ENCODE assay signal across 8 mouse cellular contexts in the genomic region with DNA sequence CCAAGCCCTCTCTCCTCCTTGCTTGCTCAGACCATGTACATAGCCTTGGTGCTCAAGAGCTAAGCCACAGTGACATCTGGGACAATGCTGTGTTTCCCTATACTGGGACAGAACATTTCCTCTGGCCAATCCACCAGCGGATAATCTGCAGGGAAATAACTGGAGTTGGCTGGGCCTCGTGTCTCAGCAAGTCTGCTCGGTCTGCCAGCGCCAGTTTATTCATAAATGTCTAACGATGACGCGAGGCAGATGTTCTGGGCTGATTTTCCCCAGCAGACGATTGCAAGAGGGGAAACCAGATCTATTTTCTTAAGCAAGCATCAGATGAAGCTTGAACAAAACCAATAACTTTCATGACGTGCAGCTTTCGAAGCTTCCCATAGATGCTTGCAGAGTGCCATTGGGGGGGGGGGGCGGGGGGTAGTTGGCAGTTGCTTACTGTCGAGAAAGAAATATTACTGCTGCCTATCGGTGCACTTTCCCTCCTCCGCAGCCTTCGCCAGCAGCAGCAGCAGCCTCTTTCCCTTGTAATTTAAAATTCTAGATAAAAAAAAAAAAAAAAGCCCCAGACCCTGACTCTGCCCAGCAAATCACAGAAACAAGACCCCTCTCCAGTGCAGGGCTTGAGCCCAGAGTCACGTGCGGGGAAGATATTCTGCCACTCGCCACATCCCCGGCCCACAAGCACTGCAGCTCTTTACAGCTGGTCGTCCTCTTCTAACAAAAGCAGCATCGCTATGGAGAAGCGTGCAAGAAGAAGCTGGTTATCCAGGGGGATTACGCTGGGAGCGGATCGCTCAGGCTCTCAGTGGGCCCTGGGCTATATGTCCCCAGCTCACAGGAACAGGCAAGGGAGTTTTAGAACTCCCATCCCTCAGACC. TPM values are rescaled to one million over a fixed set of nuclear protein-coding genes. Genes with fewer than 3 reads are reported as not detected.
DNase-seq lines count a peak whose midpoint lies in the region; ATAC-seq and TF ChIP-seq lines count a peak whose summit lies in the region.

No protein-coding gene starts in this region.

- WGBS in heart, embryonic 12.5 days: 48% methylated on average over 25 of the region's 25 CpGs
- WGBS in limb, embryonic 13.5 days: 22% methylated on average over 25 of the region's 25 CpGs
- 17% methylated on average over 25 of the region's 25 CpGs for WGBS in midbrain, postnatal 0 days
- WGBS in cerebellum, adult 2 months: 75% methylated on average over 25 of the region's 25 CpGs

- TF ChIP-seq POLR2A in cerebellum, adult 2 months (IDR thresholded peaks at IDR 0.05; ENCODE audit: borderline replicate concordance, insufficient read depth, low read length): no peak

- no peak overlapping the region for H3K27ac ChIP-seq in heart, embryonic 12.5 days (ENCODE audit: poor library complexity, severe bottlenecking)
- peak overlapping the region; percentile 39; the same call in 1 of the 2 replicates for H3K27ac ChIP-seq in limb, embryonic 13.5 days
- peak overlapping the region; percentile 64 for H3K27ac ChIP-seq in midbrain, postnatal 0 days (ENCODE audit: low read depth, low read length)
- H3K27ac ChIP-seq in cerebellum, adult 2 months (ENCODE audit: insufficient read depth, low read length): no peak overlapping the region

- no peaks in the 10 kb centered on the region for H3K27me3 ChIP-seq in heart, embryonic 12.5 days (replicated peaks)
- no peaks in the 10 kb centered on the region for H3K27me3 ChIP-seq in limb, embryonic 13.5 days
- H3K27me3 ChIP-seq in midbrain, postnatal 0 days (ENCODE audit: insufficient read depth, low read length): no peaks in the 10 kb centered on the region
- H3K27me3 ChIP-seq in cerebellum, adult 2 months (ENCODE audit: control insufficient read depth, insufficient read depth, low read length): no peaks in the 10 kb centered on the region

- peak; percentile 26 for DNase-seq in embryo, embryonic 10 days (ENCODE audit: low spot score)
- DNase-seq in embryo, embryonic 9.5 days (ENCODE audit: extremely low spot score): no peak
- peak; percentile 39 for DNase-seq in embryo, embryonic 10.5 days (ENCODE audit: low spot score)
- peak; percentile 67 for DNase-seq in midbrain, postnatal 0 days (ENCODE audit: low spot score)
- DNase-seq in cerebellum, adult 9-11 months: no peak
- no peak for DNase-seq in cerebellum, adult 2 months

- H3K36me3 ChIP-seq in heart, embryonic 12.5 days: no peaks in the 10 kb centered on the region
- no peaks in the 10 kb centered on the region for H3K36me3 ChIP-seq in limb, embryonic 13.5 days
- H3K36me3 ChIP-seq in midbrain, postnatal 0 days (ENCODE audit: insufficient read depth, low read length): no peaks in the 10 kb centered on the region

- H3K9me3 ChIP-seq in heart, embryonic 12.5 days (replicated peaks): no peaks in the 10 kb centered on the region
- H3K9me3 ChIP-seq in limb, embryonic 13.5 days: no peaks in the 10 kb centered on the region
- no peaks in the 10 kb centered on the region for H3K9me3 ChIP-seq in midbrain, postnatal 0 days (ENCODE audit: low read length)

- no peak for TF ChIP-seq CTCF in midbrain, postnatal 0 days (IDR thresholded peaks at IDR 0.05)
- no peak for TF ChIP-seq CTCF in cerebellum, adult 2 months (IDR thresholded peaks at IDR 0.05; ENCODE audit: borderline replicate concordance, insufficient read depth, low read depth, low read length)

- H3K4me1 ChIP-seq in heart, embryonic 12.5 days (replicated peaks): peaks cover 64% of the 10 kb centered on the region
- H3K4me1 ChIP-seq in limb, embryonic 13.5 days: peaks cover 24% of the 10 kb centered on the region
- peaks cover 6% of the 10 kb centered on the region; the same call in 1 of the 2 replicates for H3K4me1 ChIP-seq in midbrain, postnatal 0 days (ENCODE audit: insufficient read depth, low read length)
- peaks cover 25% of the 10 kb centered on the region for H3K4me1 ChIP-seq in cerebellum, adult 2 months (ENCODE audit: control insufficient read depth, insufficient read depth, low read length)

- peak overlapping the region; percentile 14 for H3K4me2 ChIP-seq in heart, embryonic 12.5 days
- H3K4me2 ChIP-seq in limb, embryonic 13.5 days (replicated peaks): peak overlapping the region; percentile 38
- peak overlapping the region; percentile 22; the same call in 1 of the 2 replicates for H3K4me2 ChIP-seq in midbrain, postnatal 0 days (ENCODE audit: low read depth, low read length, poor library complexity, severe bottlenecking)

- 0 out of 2 replicates have a peak overlapping the region, but pooled peaks have one; percentile 7 for H3K9ac ChIP-seq in heart, embryonic 12.5 days
- peak overlapping the region; percentile 20 for H3K9ac ChIP-seq in limb, embryonic 13.5 days
- peak overlapping the region; percentile 50; the same call in 1 of the 2 replicates for H3K9ac ChIP-seq in midbrain, postnatal 0 days (replicated peaks; ENCODE audit: low read length, poor library complexity, severe bottlenecking)

- H3K4me3 ChIP-seq in heart, embryonic 12.5 days: no peak overlapping the region
- H3K4me3 ChIP-seq in limb, embryonic 13.5 days: no peak overlapping the region
- H3K4me3 ChIP-seq in midbrain, postnatal 0 days (ENCODE audit: low read depth, low read length): no peak overlapping the region
- no peak overlapping the region for H3K4me3 ChIP-seq in cerebellum, adult 2 months (replicated peaks; ENCODE audit: insufficient read depth, low read depth, low read length)

- no peak for ATAC-seq in heart, embryonic 12.5 days (ENCODE audit: insufficient number of reproducible peaks, low FRiP score)
- no peak for ATAC-seq in limb, embryonic 13.5 days (ENCODE audit: low FRiP score, low read depth)
- peak; percentile 60 for ATAC-seq in midbrain, postnatal 0 days (ENCODE audit: low FRiP score)

RNA-seq across cellular contexts. Expression of gene Gsg1l, which starts 43.6 kb away (rescaled TPM):
- 12.0 and 12.2 TPM in 2 replicates for polyA plus RNA-seq in heart, embryonic 12.5 days (2016; fragmentation: Nextera tagmentation; extraction: Ambion mirVana)
- 1.2 and 1.3 TPM in 2 replicates for polyA plus RNA-seq in limb, embryonic 13.5 days (2015; fragmentation: Nextera tagmentation; extraction: Ambion mirVana)
- 38.3 and 42.7 TPM in 2 replicates for total RNA-seq in midbrain, postnatal 0 days (2014; rRNA removed)
- polyA plus RNA-seq in midbrain, postnatal 0 days (2015; fragmentation: Nextera tagmentation; extraction: Ambion mirVana): 17.8 and 19.3 TPM in 2 replicates
- 17.5 and 18.0 TPM in 2 replicates for polyA plus RNA-seq in cerebellum, adult 2 months (2012; rRNA removed)

Comparison
In these comparisons a context has a peak if more than half of its experiments do, and no peak if none do; other contexts are left out.
1. DNase-seq: peak in embryo, embryonic 10 days (single experiment), embryo, embryonic 10.5 days (single experiment) and midbrain, postnatal 0 days (single experiment); none in embryo, embryonic 9.5 days (single experiment), cerebellum, adult 9-11 months (single experiment) and cerebellum, adult 2 months (0 of 2).
2. H3K27ac ChIP-seq: peak in limb, embryonic 13.5 days (single experiment) and midbrain, postnatal 0 days (single experiment); none in heart, embryonic 12.5 days (single experiment) and cerebellum, adult 2 months (single experiment).
3. Peak in every context shown above with its lines, with median percentiles within 50 percentile points of each other: H3K4me2 ChIP-seq and H3K9ac ChIP-seq.